Mouse (Mus musculus) MEL (cell line): ENCODE data around the gene Tmem50a. TPM values are rescaled to one million over a fixed set of nuclear protein-coding genes. Genes with fewer than 3 reads are reported as not detected.

ENCODE experiments used
- DNase-seq: peaks from one replicate; pipeline ENCODE4 v3.0.0; 2011; ENCODE audit warnings: low read depth, low spot score
- H3K27ac ChIP-seq: 2 replicates; pipeline ENCODE4 v1.5.1; 2012; ENCODE audit warnings: low read depth, mild to moderate bottlenecking, control low read depth, low read length, moderate library complexity; ENCODE audit not compliant: control insufficient read depth
- H3K27me3 ChIP-seq, 2 experiments: fragments of 150-350 bp in 1 of 2; sonication (generic) in 1 of 2; 2 replicates each; pipeline ENCODE4 v1.6.1; 2012; ENCODE audit warnings: low read length in 2 of 2, mild to moderate bottlenecking in 2 of 2, improper control_type of control experiment in 1 of 2, moderate library complexity in 1 of 2; ENCODE audit not compliant: insufficient read depth in 2 of 2, control insufficient read depth in 1 of 2
- H3K36me3 ChIP-seq, 2 experiments: 2 replicates each; pipeline ENCODE4 v1.6.1; 2012 to 2014; ENCODE audit warnings: low read length in 2 of 2, improper control_type of control experiment in 1 of 2, inconsistent platforms in 1 of 2, mild to moderate bottlenecking in 1 of 2; ENCODE audit not compliant: insufficient read depth in 2 of 2, control insufficient read depth in 1 of 2
- H3K4me1 ChIP-seq, 2 experiments: fragments of 150-350 bp in 1 of 2; sonication (generic) in 1 of 2; 2 replicates each; pipeline ENCODE4 v1.6.1; 2012; ENCODE audit warnings: low read length in 2 of 2, improper control_type of control experiment in 1 of 2, mild to moderate bottlenecking in 1 of 2; ENCODE audit not compliant: insufficient read depth in 2 of 2, control insufficient read depth in 1 of 2
- H3K4me3 ChIP-seq, 2 experiments: fragments of 150-350 bp in 1 of 2; sonication (generic) in 1 of 2; 2 replicates each; pipeline ENCODE4 v1.5.1; 2012; ENCODE audit warnings: low read depth in 2 of 2, low read length in 2 of 2, mild to moderate bottlenecking in 2 of 2, moderate library complexity in 2 of 2, control low read depth in 1 of 2, improper control_type of control experiment in 1 of 2; ENCODE audit not compliant: control insufficient read depth in 1 of 2, insufficient read depth in 1 of 2
- H3K79me2 ChIP-seq: 2 replicates; pipeline ENCODE4 v1.6.1; 2012; ENCODE audit warnings: mild to moderate bottlenecking, low read length, moderate library complexity; ENCODE audit not compliant: control insufficient read depth, poor library complexity, insufficient read depth
- H3K9ac ChIP-seq: 2 replicates; pipeline ENCODE4 v1.6.1; 2012; ENCODE audit warnings: low read depth, mild to moderate bottlenecking, control low read depth, low read length, moderate library complexity; ENCODE audit not compliant: control insufficient read depth, poor library complexity, severe bottlenecking
- H3K9me3 ChIP-seq: fragments of 150-350 bp; sonication (generic); replicated peaks from 2 replicates; pipeline ENCODE4 v1.6.1; 2012; ENCODE audit warnings: mild to moderate bottlenecking, low read length, improper control_type of control experiment, moderate library complexity; ENCODE audit not compliant: insufficient read depth
- CHD1 ChIP-seq: IDR thresholded peaks from 2 replicates; pipeline ENCODE4 v1.6.1; 2012; ENCODE audit warnings: low read depth, mild to moderate bottlenecking, inconsistent platforms, low read length, improper control_type of control experiment
- CHD2 ChIP-seq: IDR thresholded peaks from 2 replicates; pipeline ENCODE4 v1.6.1; 2011; ENCODE audit warnings: low read length, improper control_type of control experiment
- E2F4 ChIP-seq: IDR thresholded peaks from 2 replicates; pipeline ENCODE4 v1.6.1; 2011; ENCODE audit warnings: low read depth, low read length, improper control_type of control experiment, borderline replicate concordance
- EP300 ChIP-seq, 2 experiments: IDR thresholded peaks; 2 replicates each; pipeline ENCODE4 v1.6.1; 2011; ENCODE audit warnings: improper control_type of control experiment in 2 of 2, low read length in 2 of 2, low read depth in 1 of 2, mild to moderate bottlenecking in 1 of 2
- HCFC1 ChIP-seq: IDR thresholded peaks from 2 replicates; pipeline ENCODE4 v1.6.1; 2012; ENCODE audit warnings: low read depth, mild to moderate bottlenecking, inconsistent platforms, low read length, improper control_type of control experiment, moderate library complexity
- JUND ChIP-seq: IDR thresholded peaks from 2 replicates; pipeline ENCODE4 v1.6.1; 2011; ENCODE audit warnings: low read depth, mild to moderate bottlenecking, improper control_type of control experiment, low read length
- MAFK ChIP-seq: IDR thresholded peaks from 2 replicates; pipeline ENCODE4 v1.6.1; 2011; ENCODE audit warnings: low read depth, mild to moderate bottlenecking, low read length, improper control_type of control experiment, borderline replicate concordance
- MEF2A ChIP-seq: IDR thresholded peaks from 2 replicates; pipeline ENCODE4 v1.6.1; 2014; ENCODE audit warnings: low read depth, mild to moderate bottlenecking, inconsistent platforms, low read length, improper control_type of control experiment; ENCODE audit not compliant: poor library complexity, insufficient replicate concordance, severe bottlenecking; ENCODE audit errors: extremely low read depth
- MYB ChIP-seq: IDR thresholded peaks from 2 replicates; pipeline ENCODE4 v1.6.1; 2011; ENCODE audit warnings: mild to moderate bottlenecking, low read depth, low read length, improper control_type of control experiment
- MYC ChIP-seq: IDR thresholded peaks from 2 replicates; pipeline ENCODE4 v1.6.1; 2011; ENCODE audit warnings: low read depth, mild to moderate bottlenecking, low read length, improper control_type of control experiment, moderate library complexity
- NELFE ChIP-seq: IDR thresholded peaks from 2 replicates; pipeline ENCODE4 v1.6.1; 2011; ENCODE audit warnings: low read depth, low read length, improper control_type of control experiment
- NRF1 ChIP-seq: IDR thresholded peaks from 2 replicates; pipeline ENCODE4 v1.6.1; 2014; ENCODE audit warnings: low read depth, mild to moderate bottlenecking, inconsistent platforms, low read length, improper control_type of control experiment, moderate library complexity; ENCODE audit not compliant: poor library complexity, insufficient read depth, severe bottlenecking
- POLR2A ChIP-seq, 2 experiments: IDR thresholded peaks; 2 replicates each; pipeline ENCODE4 v1.6.1; 2011 to 2012; ENCODE audit warnings: low read length in 2 of 2, mild to moderate bottlenecking in 2 of 2, control low read depth in 1 of 2, improper control_type of control experiment in 1 of 2, low read depth in 1 of 2, moderate library complexity in 1 of 2; ENCODE audit not compliant: control insufficient read depth in 1 of 2, insufficient read depth in 1 of 2, poor library complexity in 1 of 2
- POLR2AphosphoS2 ChIP-seq: IDR thresholded peaks from 2 replicates; pipeline ENCODE4 v1.6.1; 2011; ENCODE audit warnings: low read length, improper control_type of control experiment
- RCOR1 ChIP-seq: IDR thresholded peaks from 2 replicates; pipeline ENCODE4 v1.6.1; 2012; ENCODE audit warnings: low read depth, mild to moderate bottlenecking, inconsistent platforms, low read length, improper control_type of control experiment
- TCF12 ChIP-seq: IDR thresholded peaks from 2 replicates; pipeline ENCODE4 v1.6.1; 2014; ENCODE audit warnings: low read depth, mild to moderate bottlenecking, inconsistent platforms, low read length, improper control_type of control experiment, moderate library complexity
- UBTF ChIP-seq: IDR thresholded peaks from 2 replicates; pipeline ENCODE4 v1.6.1; 2012; ENCODE audit warnings: low read depth, mild to moderate bottlenecking, inconsistent platforms, low read length, improper control_type of control experiment, moderate library complexity, borderline replicate concordance; ENCODE audit not compliant: insufficient read depth
- ZMIZ1 ChIP-seq: IDR thresholded peaks from 2 replicates; pipeline ENCODE4 v1.6.1; 2012; ENCODE audit warnings: low read depth, mild to moderate bottlenecking, inconsistent platforms, low read length, improper control_type of control experiment, moderate library complexity
- polyA plus RNA-seq, 2 experiments: library from polyadenylated mRNA; stranded (reverse) in 1 of 2; unstranded in 1 of 2; fragments of >175 nt in 1 of 2; fragments of >200 nt in 1 of 2; gene quantifications; 2 replicates each; pipeline versions ENCODE4 v1.2.1 to v1.2.4; 2012; ENCODE audit warnings: low replicate concordance in 2 of 2, low read depth in 1 of 2; ENCODE audit not compliant: insufficient read length in 2 of 2, insufficient read depth in 1 of 2, missing spikeins in 1 of 2
- total RNA-seq: library from RNA; depleted of rRNA; stranded (reverse); fragments of 300-350 nt; gene quantifications from 2 replicates; pipeline ENCODE4 v1.2.3, GENCODE M21; 2012

Tmem50a gene
- total and polyA plus RNA-seq, 3 experiments = 58.5 to 115 TPM; not detected in 1

GRCm38 (mm10) chr4:134928464-134928836, 13.6 kb upstream of the Tmem50a start (continued):
- no peak for TF ChIP-seq NELFE

- Histone ChIP-seq H3K4me3 (no peak overlapping the region), H3K9ac (no peak overlapping the region; the same call in 1 of the 2 replicates), H3K27ac (peak overlapping the region; percentile 8; the same call in 1 of the 2 replicates), H3K4me1 (peaks cover 3 to 6% of the 10 kb centered on the region in 2 experiments; a peak in 3 of 4 replicates), H3K27me3 (no peaks in the 10 kb centered on the region), H3K79me2 (peaks cover 41% of the 10 kb centered on the region), H3K36me3 (peaks cover 34 to 36% of the 10 kb centered on the region in 2 experiments), H3K9me3 (no peaks in the 10 kb centered on the region)
- peak; percentile 57 for DNase-seq
- no peak for TF ChIP-seq RCOR1
- TF ChIP-seq POLR2AphosphoS2 = peak; percentile 96; the same call in 1 of the 2 replicates
- no peak for TF ChIP-seq TCF12
- TF ChIP-seq E2F4 = no peak
- TF ChIP-seq EP300 (IDR thresholded peaks at IDR 0.05; ENCODE audit: low read depth in 1 of 2, low read length in 2 of 2) = peak in 1 of 2 experiments; percentile 6; a peak in 1 of 4 replicates
- no peak for TF ChIP-seq HCFC1
- TF ChIP-seq CHD1 = no peak
- peak; percentile 63 for TF ChIP-seq ZMIZ1
- TF ChIP-seq CHD2 = no peak; the same call in 1 of the 2 replicates
- no peak for TF ChIP-seq JUND
- TF ChIP-seq MEF2A = no peak
- TF ChIP-seq MYB = 0 out of 2 replicates have a peak, but pooled peaks have one; percentile 21
- 0 out of 2 replicates have a peak, but pooled peaks have one; percentile 34 for TF ChIP-seq MYC
- TF ChIP-seq POLR2A (IDR thresholded peaks at IDR 0.05; ENCODE audit: control insufficient read depth in 1 of 2, insufficient read depth in 1 of 2, low read depth in 1 of 2, low read length in 2 of 2, poor library complexity in 1 of 2) = peak in 1 of 2 experiments; percentile 59; a peak in 2 of 4 replicates
- TF ChIP-seq NRF1 = no peak
- 0 out of 2 replicates have a peak, but pooled peaks have one; percentile 16 for TF ChIP-seq MAFK
- peak; percentile 31; the same call in 1 of the 2 replicates for TF ChIP-seq NELFE
Measured at GRCm38 (mm10) chr4:134927815-134928463, 13.1 kb upstream of the Tmem50a start.

GRCm38 (mm10) chr4:134925206-134925605, 10.4 kb upstream of the Tmem50a start:
- peaks cover 32 to 43% of the 10 kb centered on the region in 2 experiments for H3K36me3 ChIP-seq
- peak overlapping the region; percentile 46; the same call in 1 of the 2 replicates for H3K27ac ChIP-seq
- peak overlapping the region; percentile 60 to 70 for H3K4me3 ChIP-seq

More at GRCm38 (mm10) chr4:134925206-134925605, 10.4 kb upstream of the Tmem50a start:
- DNase-seq = peak; percentile 32
- TF ChIP-seq CHD1 (0 out of 2 replicates have a peak, but pooled peaks have one; percentile 26), UBTF (no peak)
- Histone ChIP-seq H3K4me1 (peaks cover 7 to 23% of the 10 kb centered on the region in 2 experiments), H3K9me3 (no peaks in the 10 kb centered on the region), H3K27me3 (no peaks in the 10 kb centered on the region), H3K9ac (peak overlapping the region; percentile 95), H3K79me2 (peaks cover 30% of the 10 kb centered on the region)
